Mouse (Mus musculus) embryonic facial prominence, embryonic 10.5 days (tissue): Measurements from ENCODE around the gene Mbtps2. TPM values are rescaled to one million over a fixed set of nuclear protein-coding genes. Genes with fewer than 3 reads are reported as not detected.

ENCODE experiments used
- DNase-seq: peaks from one replicate; pipeline ENCODE4 v3.0.0-alpha.2; 2017; ENCODE audit warnings: low spot score
- H3K27ac ChIP-seq: fragments of 300-500 bp; sonication (generic); replicated peaks from 2 replicates; pipeline ENCODE4 v1.5.1; 2016; ENCODE audit warnings: mild to moderate bottlenecking
- H3K27me3 ChIP-seq: fragments of 300-500 bp; sonication (generic); replicated peaks from 2 replicates; pipeline ENCODE4 v1.6.1; 2016; ENCODE audit warnings: low read depth, mild to moderate bottlenecking; ENCODE audit not compliant: poor library complexity, severe bottlenecking
- H3K36me3 ChIP-seq: fragments of 300-500 bp; sonication (generic); replicated peaks from 2 replicates; pipeline ENCODE4 v1.6.1; 2016; ENCODE audit warnings: mild to moderate bottlenecking, moderate library complexity
- H3K4me1 ChIP-seq: fragments of 300-500 bp; sonication (generic); 2 replicates; pipeline ENCODE4 v1.6.1; 2016
- H3K4me3 ChIP-seq: fragments of 300-500 bp; sonication (generic); 2 replicates; pipeline ENCODE4 v1.5.1; 2016; ENCODE audit warnings: mild to moderate bottlenecking, moderate library complexity
- H3K9me3 ChIP-seq: fragments of 300-500 bp; sonication (generic); 2 replicates; pipeline ENCODE4 v1.6.1; 2016; ENCODE audit warnings: mild to moderate bottlenecking
- WGBS: fragments of 180-500 bp; shearing (Covaris S2); methylation state at CpG from one replicate; pipeline ENCODE4 v1.1.7; 2016; 5-methylcytosine and 5-hydroxymethylcytosine counted together
- polyA plus RNA-seq: library from polyadenylated mRNA; unstranded; fragments of >200 nt; fragmentation: Nextera tagmentation; extraction: Ambion mirVana; gene quantifications from 2 replicates; pipeline ENCODE4 v1.2.1, GENCODE M21; 2016

The Mbtps2 gene
- polyA plus RNA-seq, 1 experiment from 2014 or later = 27.8 TPM

GRCm38 (mm10) chrX:157493159-157493558, 105.4 kb downstream of the Mbtps2 start:
- WGBS = 81% methylated on average over 4 of the region's 4 CpGs
- no peak overlapping the region for H3K4me3 ChIP-seq
- H3K36me3 ChIP-seq = no peaks in the 10 kb centered on the region
- H3K27ac ChIP-seq = no peak overlapping the region
- H3K9me3 ChIP-seq = 0 out of 2 replicates have a peak, but pooled peaks cover 3% of the 10 kb centered on the region
- 0 out of 2 replicates have a peak, but pooled peaks cover 4% of the 10 kb centered on the region for H3K4me1 ChIP-seq
- DNase-seq = no peak
- peaks cover 29% of the 10 kb centered on the region for H3K27me3 ChIP-seq

GRCm38 (mm10) chrX:157491944-157492726, 106.4 kb downstream of the Mbtps2 start, which contains the start of gene Sms:
TSS of gene Sms (minus strand) at chrX:157492287.
- peaks cover 29% of the 10 kb centered on the region for H3K27me3 ChIP-seq
- WGBS = 23% methylated on average over 45 of the region's 45 CpGs
- peak within 1 kb of the TSS; percentile 73 for H3K4me3 ChIP-seq
- no peaks in the 10 kb centered on the region for H3K36me3 ChIP-seq
- H3K27ac ChIP-seq = peak within 1 kb of the TSS; percentile 95
- peak; percentile 86 for DNase-seq
- H3K4me1 ChIP-seq = 0 out of 2 replicates have a peak, but pooled peaks cover 4% of the 10 kb centered on the region
- H3K9me3 ChIP-seq = 0 out of 2 replicates have a peak, but pooled peaks cover 3% of the 10 kb centered on the region

GRCm38 (mm10) chrX:157491145-157491935, 107.2 kb downstream of the Mbtps2 start:
- Histone ChIP-seq H3K27ac (peak overlapping the region; percentile 95), H3K4me1 (0 out of 2 replicates have a peak, but pooled peaks cover 4% of the 10 kb centered on the region), H3K4me3 (peak overlapping the region; percentile 73), H3K9me3 (0 out of 2 replicates have a peak, but pooled peaks cover 3% of the 10 kb centered on the region), H3K36me3 (no peaks in the 10 kb centered on the region), H3K27me3 (peaks cover 29% of the 10 kb centered on the region)
- peak; percentile 61 for DNase-seq
- 35% methylated on average over 104 of the region's 104 CpGs for WGBS

- peak overlapping the region; percentile 73 for H3K4me3 ChIP-seq
- DNase-seq = peak; percentile 27
- H3K4me1 ChIP-seq = 0 out of 2 replicates have a peak, but pooled peaks cover 4% of the 10 kb centered on the region
- peaks cover 29% of the 10 kb centered on the region for H3K27me3 ChIP-seq
- 0 out of 2 replicates have a peak, but pooled peaks cover 3% of the 10 kb centered on the region for H3K9me3 ChIP-seq
- H3K27ac ChIP-seq = peak overlapping the region; percentile 95
- H3K36me3 ChIP-seq = no peaks in the 10 kb centered on the region
- WGBS = 17% methylated on average over 12 of the region's 12 CpGs
Observed at GRCm38 (mm10) chrX:157490769-157491144, 107.8 kb downstream of the Mbtps2 start.

GRCm38 (mm10) chrX:157489871-157490721, 108.4 kb downstream of the Mbtps2 start:
- 20% methylated on average over 9 of the region's 9 CpGs for WGBS
- Histone ChIP-seq H3K27me3 (peaks cover 29% of the 10 kb centered on the region), H3K27ac (peak overlapping the region; percentile 95), H3K4me3 (peak overlapping the region; percentile 73), H3K4me1 (0 out of 2 replicates have a peak, but pooled peaks cover 4% of the 10 kb centered on the region), H3K36me3 (no peaks in the 10 kb centered on the region), H3K9me3 (0 out of 2 replicates have a peak, but pooled peaks cover 3% of the 10 kb centered on the region)
- DNase-seq = peak; percentile 16

GRCm38 (mm10) chrX:157488831-157489230, 109.7 kb downstream of the Mbtps2 start:
- 0 out of 2 replicates have a peak, but pooled peaks cover 4% of the 10 kb centered on the region for H3K4me1 ChIP-seq
- peaks cover 29% of the 10 kb centered on the region for H3K27me3 ChIP-seq
- DNase-seq = no peak
- no peaks in the 10 kb centered on the region for H3K36me3 ChIP-seq
- H3K4me3 ChIP-seq = no peak overlapping the region
- WGBS = 76% methylated on average over 3 of the region's 3 CpGs
- H3K27ac ChIP-seq = no peak overlapping the region
- H3K9me3 ChIP-seq = 0 out of 2 replicates have a peak, but pooled peaks cover 3% of the 10 kb centered on the region

GRCm38 (mm10) chrX:157486765-157487164, 111.8 kb downstream of the Mbtps2 start:
- H3K27me3 ChIP-seq = peaks cover 15% of the 10 kb centered on the region; the same call in 1 of the 2 replicates
- H3K4me1 ChIP-seq = 0 out of 2 replicates have a peak, but pooled peaks cover 4% of the 10 kb centered on the region
- no peak overlapping the region for H3K27ac ChIP-seq
- no peaks in the 10 kb centered on the region for H3K36me3 ChIP-seq
- H3K9me3 ChIP-seq = 0 out of 2 replicates have a peak, but pooled peaks cover 3% of the 10 kb centered on the region
- WGBS = 62% methylated on average over 2 of the region's 2 CpGs
- no peak overlapping the region for H3K4me3 ChIP-seq
- no peak for DNase-seq

Other genes starting within 250 kb of the Mbtps2 start
- gene Phex, start 183.4 kb downstream of the Mbtps2 start, polyA plus RNA-seq = 0.21 and 0.24 TPM in 2 replicates
- 91.8 and 92.7 TPM in 2 replicates for gene Sms, start 106.4 kb downstream of the Mbtps2 start, polyA plus RNA-seq
- 5.8 and 6.4 TPM in 2 replicates for gene Yy2, start 29.7 kb downstream of the Mbtps2 start, polyA plus RNA-seq
- gene Smpx, start 100.2 kb upstream of the Mbtps2 start, polyA plus RNA-seq = 0.33 and 0.47 TPM in 2 replicates
- gene Klhl34, start 219.7 kb upstream of the Mbtps2 start, polyA plus RNA-seq = 2.4 and 2.6 TPM in 2 replicates